Mouse (Mus musculus) thymus, postnatal 36 days (tissue): ENCODE results near the gene Fam183b.

Experiments used
- DNase-seq, 2 experiments: peaks; one replicate each; pipeline ENCODE4 v3.0.0; 2022; ENCODE audit warnings: mixed read lengths in 2 of 2

Fam183b gene

GRCm38 (mm10) chr11:58752434-58752833 lies 49.3 kb downstream of the Fam183b start, which contains the start of gene Olfr316:
TSS of gene Olfr316 (plus strand) at chr11:58752734.
- no peak for DNase-seq

- peak in 1 of 2 experiments; percentile 15 for DNase-seq
Measured at GRCm38 (mm10) chr11:58751096-58751495, 50.7 kb downstream of the Fam183b start.
